Mouse (Mus musculus): ENCODE measurements at regions not wholly inside any gene's neighbourhood (a gene's known extent, or its start where the extent isn't known, plus 50 kb on each side); places are given as distances from the start of the nearest gene placed in this dataset.

GRCm38 (mm10) chr17:64499281-64499997, 101.1 kb upstream of the Man2a1 start:
- 51% methylated on average over 15 of the region's 15 CpGs for WGBS (ENCODE audit: insufficient replicate concordance)
- DNase-seq (no peak), ATAC-seq (ENCODE audit: low read depth) (no peak)
- Histone ChIP-seq H3K4me3 (replicated peaks) (no peak overlapping the region), H3K4me2 (no peak overlapping the region), H3K9ac (no peak overlapping the region), H3K4me1 (replicated peaks) (no peaks in the 10 kb centered on the region), H3K36me3 (no peaks in the 10 kb centered on the region), H3K9me3 (replicated peaks) (no peaks in the 10 kb centered on the region), H3K27ac (no peak overlapping the region), H3K27me3 (no peaks in the 10 kb centered on the region)

GRCm38 (mm10) chr17:64502376-64502775, 98.2 kb upstream of the Man2a1 start:
- Histone ChIP-seq H3K4me2 (no peak overlapping the region), H3K9me3 (replicated peaks) (no peaks in the 10 kb centered on the region), H3K4me1 (replicated peaks) (no peaks in the 10 kb centered on the region), H3K4me3 (replicated peaks) (no peak overlapping the region), H3K36me3 (no peaks in the 10 kb centered on the region), H3K27ac (no peak overlapping the region), H3K27me3 (no peaks in the 10 kb centered on the region), H3K9ac (no peak overlapping the region)
- WGBS (ENCODE audit: insufficient replicate concordance), result 54% methylated on average over 2 of the region's 2 CpGs
- DNase-seq, result no peak
- no peak for ATAC-seq (ENCODE audit: low read depth)

GRCm38 (mm10) chr17:64505956-64506355, 94.6 kb upstream of the Man2a1 start:
- DNase-seq (no peak), ATAC-seq (ENCODE audit: low read depth) (no peak)
- WGBS (ENCODE audit: insufficient replicate concordance), result 65% methylated on average over 2 of the region's 2 CpGs
- Histone ChIP-seq H3K4me2 (no peak overlapping the region), H3K27me3 (no peaks in the 10 kb centered on the region), H3K4me1 (replicated peaks) (no peaks in the 10 kb centered on the region), H3K36me3 (no peaks in the 10 kb centered on the region), H3K9ac (no peak overlapping the region), H3K9me3 (replicated peaks) (no peaks in the 10 kb centered on the region), H3K27ac (no peak overlapping the region), H3K4me3 (replicated peaks) (no peak overlapping the region)

GRCm38 (mm10) chr17:64511139-64511779, 89.3 kb upstream of the Man2a1 start:
- Histone ChIP-seq H3K4me2 (no peak overlapping the region), H3K27me3 (no peaks in the 10 kb centered on the region), H3K9ac (no peak overlapping the region), H3K27ac (no peak overlapping the region), H3K4me1 (replicated peaks) (no peaks in the 10 kb centered on the region), H3K4me3 (replicated peaks) (no peak overlapping the region), H3K9me3 (replicated peaks) (no peaks in the 10 kb centered on the region), H3K36me3 (no peaks in the 10 kb centered on the region)
- DNase-seq, result no peak
- 60% methylated on average over 3 of the region's 3 CpGs for WGBS (ENCODE audit: insufficient replicate concordance)
- ATAC-seq (ENCODE audit: low read depth), result no peak

- 43% methylated on average over 8 of the region's 8 CpGs for WGBS (ENCODE audit: insufficient replicate concordance)
- DNase-seq (no peak), ATAC-seq (ENCODE audit: low read depth) (no peak)
- Histone ChIP-seq H3K27ac (no peak overlapping the region), H3K9ac (no peak overlapping the region), H3K4me1 (replicated peaks) (no peaks in the 10 kb centered on the region), H3K9me3 (replicated peaks) (no peaks in the 10 kb centered on the region), H3K4me2 (no peak overlapping the region), H3K36me3 (no peaks in the 10 kb centered on the region), H3K4me3 (replicated peaks) (no peak overlapping the region), H3K27me3 (no peaks in the 10 kb centered on the region)
Measured at GRCm38 (mm10) chr17:64522213-64522612, 78.3 kb upstream of the Man2a1 start.

DNA sequence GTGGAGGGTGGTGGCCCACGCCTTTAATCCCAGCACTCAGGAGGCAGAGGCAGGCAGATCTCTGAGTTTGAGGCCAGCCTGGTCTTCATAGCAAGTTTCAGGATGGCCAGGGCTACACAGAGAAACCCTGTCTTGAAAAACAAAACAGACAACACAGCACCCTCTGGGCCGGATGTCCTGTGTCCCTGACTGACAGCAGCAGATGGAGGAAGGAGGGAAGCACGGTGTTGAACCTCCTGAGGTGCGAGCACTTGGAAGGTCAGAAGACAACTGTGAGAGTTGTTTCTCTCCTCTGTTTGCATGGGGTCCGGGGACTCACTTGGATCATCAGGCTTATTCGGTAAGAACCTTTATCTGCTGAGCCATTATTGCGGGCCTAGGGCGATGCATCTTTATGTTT, 76.6 kb upstream of the Man2a1 start:
- no peak overlapping the region for H3K9ac ChIP-seq
- no peak overlapping the region for H3K27ac ChIP-seq
- H3K4me1 ChIP-seq (replicated peaks), result no peaks in the 10 kb centered on the region
- H3K36me3 ChIP-seq, result no peaks in the 10 kb centered on the region
- DNase-seq (no peak), ATAC-seq (ENCODE audit: low read depth) (no peak)
- no peak overlapping the region for H3K4me2 ChIP-seq
- H3K27me3 ChIP-seq, result no peaks in the 10 kb centered on the region
- H3K9me3 ChIP-seq (replicated peaks), result no peaks in the 10 kb centered on the region
- 71% methylated on average over 8 of the region's 8 CpGs for WGBS (ENCODE audit: insufficient replicate concordance)
- no peak overlapping the region for H3K4me3 ChIP-seq (replicated peaks)

- no peaks in the 10 kb centered on the region for H3K27me3 ChIP-seq
- no peak overlapping the region for H3K27ac ChIP-seq
- WGBS (ENCODE audit: insufficient replicate concordance), result 69% methylated on average over 7 of the region's 7 CpGs
- H3K4me2 ChIP-seq, result no peak overlapping the region
- H3K36me3 ChIP-seq, result no peaks in the 10 kb centered on the region
- no peaks in the 10 kb centered on the region for H3K9me3 ChIP-seq (replicated peaks)
- H3K4me3 ChIP-seq (replicated peaks), result no peak overlapping the region
- no peak overlapping the region for H3K9ac ChIP-seq
- no peaks in the 10 kb centered on the region for H3K4me1 ChIP-seq (replicated peaks)
- ATAC-seq (ENCODE audit: low read depth) (no peak), DNase-seq (no peak)
Measured at GRCm38 (mm10) chr17:64527817-64528216, 72.7 kb upstream of the Man2a1 start.

DNA sequence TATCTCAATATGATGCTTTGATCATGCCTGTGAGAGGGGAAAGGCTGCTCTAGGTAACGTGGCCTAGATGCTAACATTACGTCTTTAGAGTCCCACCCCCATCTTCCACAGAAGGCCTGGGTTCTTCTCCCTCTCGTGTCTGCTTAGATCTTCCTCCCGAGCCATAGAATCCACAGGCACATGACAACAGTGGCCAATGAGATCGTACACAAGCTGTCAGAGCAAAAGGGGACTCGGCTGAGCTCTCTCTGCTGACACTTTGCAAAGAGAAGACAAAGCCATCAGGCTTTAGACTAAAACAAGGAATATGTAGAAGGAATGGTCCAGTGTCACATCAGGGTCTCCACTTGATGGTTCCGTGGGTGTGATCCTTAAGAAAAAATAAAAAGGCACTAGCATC, 72.1 kb upstream of the Man2a1 start:
- Histone ChIP-seq H3K4me3 (replicated peaks) (no peak overlapping the region), H3K9me3 (replicated peaks) (no peaks in the 10 kb centered on the region), H3K9ac (no peak overlapping the region), H3K36me3 (no peaks in the 10 kb centered on the region), H3K27me3 (no peaks in the 10 kb centered on the region), H3K27ac (no peak overlapping the region), H3K4me1 (replicated peaks) (no peaks in the 10 kb centered on the region), H3K4me2 (no peak overlapping the region)
- WGBS (ENCODE audit: insufficient replicate concordance), result 64% methylated on average over 7 of the region's 7 CpGs
- no peak for ATAC-seq (ENCODE audit: low read depth)
- DNase-seq, result no peak

- Histone ChIP-seq H3K9me3 (replicated peaks) (no peaks in the 10 kb centered on the region), H3K9ac (no peak overlapping the region), H3K27me3 (no peaks in the 10 kb centered on the region), H3K4me2 (no peak overlapping the region), H3K36me3 (no peaks in the 10 kb centered on the region), H3K4me3 (replicated peaks) (no peak overlapping the region), H3K4me1 (replicated peaks) (no peaks in the 10 kb centered on the region), H3K27ac (no peak overlapping the region)
- 63% methylated on average over 14 of the region's 14 CpGs for WGBS (ENCODE audit: insufficient replicate concordance)
- no peak for DNase-seq
- ATAC-seq (ENCODE audit: low read depth), result no peak
Measured at GRCm38 (mm10) chr17:64529296-64529994, 71.1 kb upstream of the Man2a1 start.

- no peaks in the 10 kb centered on the region for H3K36me3 ChIP-seq
- H3K4me1 ChIP-seq (replicated peaks), result no peaks in the 10 kb centered on the region
- 59% methylated on average over 7 of the region's 7 CpGs for WGBS (ENCODE audit: insufficient replicate concordance)
- no peaks in the 10 kb centered on the region for H3K9me3 ChIP-seq (replicated peaks)
- H3K4me2 ChIP-seq, result no peak overlapping the region
- no peak overlapping the region for H3K27ac ChIP-seq
- ATAC-seq (ENCODE audit: low read depth), result no peak
- no peak overlapping the region for H3K9ac ChIP-seq
- no peak for DNase-seq
- no peaks in the 10 kb centered on the region for H3K27me3 ChIP-seq
- no peak overlapping the region for H3K4me3 ChIP-seq (replicated peaks)
Measured at GRCm38 (mm10) chr17:64531150-64531549, 69.4 kb upstream of the Man2a1 start.

DNA sequence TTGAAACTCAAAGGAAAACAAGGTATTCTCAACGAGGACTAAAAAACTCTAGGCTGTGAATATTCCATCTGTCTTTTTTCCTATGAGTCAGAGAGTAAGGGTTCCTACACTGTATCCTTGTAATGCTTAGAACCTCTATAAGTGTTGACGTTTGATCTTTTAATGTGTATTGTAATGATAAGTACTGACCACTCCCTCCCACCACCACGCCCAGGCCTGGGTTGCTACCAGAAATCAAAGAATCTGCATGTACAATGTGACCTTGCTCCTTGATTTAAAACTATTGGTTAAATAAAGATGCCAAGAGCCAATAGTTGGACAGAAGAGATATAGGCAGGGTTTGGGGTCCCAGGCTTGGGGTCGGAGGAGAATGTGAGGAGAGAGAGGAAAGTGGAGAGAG, 66.2 kb upstream of the Man2a1 start:
- H3K4me2 ChIP-seq, result no peak overlapping the region
- no peaks in the 10 kb centered on the region for H3K36me3 ChIP-seq
- no peaks in the 10 kb centered on the region for H3K9me3 ChIP-seq (replicated peaks)
- H3K27ac ChIP-seq, result no peak overlapping the region
- H3K9ac ChIP-seq, result no peak overlapping the region
- no peaks in the 10 kb centered on the region for H3K27me3 ChIP-seq
- 52% methylated on average over 4 of the region's 4 CpGs for WGBS (ENCODE audit: insufficient replicate concordance)
- no peak for ATAC-seq (ENCODE audit: low read depth)
- DNase-seq, result no peak
- H3K4me3 ChIP-seq (replicated peaks), result no peak overlapping the region
- 0 out of 2 replicates have a peak, but pooled peaks cover 4% of the 10 kb centered on the region for H3K4me1 ChIP-seq (replicated peaks)
